Mouse (Mus musculus): ENCODE measurements around the gene Cpb1. TPM values are rescaled to one million over a fixed set of nuclear protein-coding genes. Genes with fewer than 3 reads are reported as not detected.

Cpb1 gene
- total RNA-seq, 2 experiments from 2014 or later, result not detected

Small RNA genes lying within 50 kb of the gene (microRNA-seq; reads per million reads assigned to microRNA genes)
- 0.23 to 0.28 reads per million in 2 experiments for gene Mir7007

Other genes with a start within 250 kb of the Cpb1 start
- gene Hps3, start 240.4 kb downstream of the Cpb1 start, total RNA-seq (2021), result 10 to 100 TPM; 18.6 to 19.8 TPM
- 10 to 100 TPM; 18.8 to 19.1 TPM for gene Hltf, start 217.9 kb downstream of the Cpb1 start, total RNA-seq (2021)
- gene Gyg, start 120.4 kb downstream of the Cpb1 start, total RNA-seq (2021), result 10 to 100 TPM; 48.2 to 53.2 TPM
- gene Cpa3, start 33.6 kb downstream of the Cpb1 start, total RNA-seq (2021), result under 1 TPM; 0.43 to 0.97 TPM
- gene Agtr1b, start 91.4 kb upstream of the Cpb1 start, total RNA-seq (2021), result not detected